Mouse (Mus musculus): ENCODE data around the gene Tpm3. TPM values are rescaled to one million over a fixed set of nuclear protein-coding genes. Genes with fewer than 3 reads are reported as not detected.
A peak's percentile ranks its signal among the peaks of the same experiment; 100 is the strongest.

Gene Tpm3
- polyA plus RNA-seq, 1 experiment, result 263 TPM

DNA sequence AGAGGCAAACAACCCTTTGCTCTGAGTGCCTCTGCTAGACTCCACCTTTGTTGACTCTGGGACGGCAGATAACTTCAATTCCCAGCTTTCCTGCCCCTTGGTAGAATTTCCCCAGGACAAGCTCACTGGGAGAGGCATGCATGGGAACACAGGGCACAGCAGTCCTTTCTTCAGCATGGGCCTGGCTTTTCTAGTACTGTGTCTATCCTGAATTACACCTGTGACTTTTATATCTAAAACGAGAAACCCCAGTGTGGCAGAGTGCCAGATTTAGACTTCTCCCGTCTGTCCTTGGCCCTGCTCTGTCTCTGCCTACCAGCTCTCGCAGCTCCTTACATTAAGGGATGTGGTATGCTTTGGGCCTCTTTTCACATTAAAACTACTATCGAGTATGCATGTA lies 10.6 kb downstream of the Tpm3 start:
- peak overlapping the region; percentile 87 for H3K4me3 ChIP-seq (replicated peaks)
- H3K36me3 ChIP-seq (replicated peaks; ENCODE audit: low read length), result peaks cover 49% of the 10 kb centered on the region

DNA sequence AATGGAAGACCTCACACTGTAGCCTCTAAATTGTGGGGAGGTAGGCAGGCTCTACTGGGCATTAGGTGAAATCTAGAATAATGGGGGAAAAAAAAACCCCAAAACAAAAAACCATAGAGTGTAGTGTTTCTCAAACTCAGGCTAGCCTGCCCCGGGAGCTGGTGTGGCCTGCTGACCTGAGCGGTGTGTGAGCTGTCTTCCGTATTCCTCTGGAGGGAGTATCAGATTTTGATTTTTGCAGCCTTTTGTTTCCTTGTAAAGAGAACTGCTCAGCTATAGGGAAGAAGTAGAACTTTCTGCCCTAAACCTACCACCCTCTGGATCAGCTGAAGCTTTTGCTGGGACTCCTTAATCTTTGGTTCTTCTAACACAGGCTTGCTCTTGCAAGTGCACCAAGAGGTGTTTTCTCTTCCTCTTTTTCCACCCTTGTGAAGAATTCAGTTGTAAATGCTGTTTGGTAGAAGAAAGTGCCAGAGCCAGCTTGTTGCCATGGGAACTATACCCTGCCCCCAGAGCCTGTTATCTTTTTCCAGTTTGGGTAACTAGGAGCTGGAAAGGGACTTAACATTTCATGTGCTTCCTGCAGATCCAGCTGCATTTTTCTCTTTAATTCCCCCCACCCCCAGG lies 11.4 kb downstream of the Tpm3 start:
- no peaks in the 10 kb centered on the region for H3K27me3 ChIP-seq (replicated peaks)
- H3K9me3 ChIP-seq, result no peaks in the 10 kb centered on the region
- peaks cover 57% of the 10 kb centered on the region for H3K36me3 ChIP-seq (replicated peaks; ENCODE audit: low read length)
- TF ChIP-seq GATA1 (IDR thresholded peaks at IDR 0.05; ENCODE audit: borderline replicate concordance, low read length), result no peak
- TF ChIP-seq FLI1 (IDR thresholded peaks at IDR 0.05; ENCODE audit: low read length), result no peak
- H3K4me1 ChIP-seq, result peaks cover 71% of the 10 kb centered on the region
- peak overlapping the region; percentile 87 for H3K4me3 ChIP-seq (replicated peaks)

More for the DNA sequence above, 10.6 kb downstream of the Tpm3 start:
- no peaks in the 10 kb centered on the region for H3K27me3 ChIP-seq (replicated peaks)
- TF ChIP-seq GATA1 (IDR thresholded peaks at IDR 0.05; ENCODE audit: borderline replicate concordance, low read length) (no peak), FLI1 (IDR thresholded peaks at IDR 0.05; ENCODE audit: low read length) (no peak)
- no peaks in the 10 kb centered on the region for H3K9me3 ChIP-seq
- peaks cover 75% of the 10 kb centered on the region for H3K4me1 ChIP-seq

DNA sequence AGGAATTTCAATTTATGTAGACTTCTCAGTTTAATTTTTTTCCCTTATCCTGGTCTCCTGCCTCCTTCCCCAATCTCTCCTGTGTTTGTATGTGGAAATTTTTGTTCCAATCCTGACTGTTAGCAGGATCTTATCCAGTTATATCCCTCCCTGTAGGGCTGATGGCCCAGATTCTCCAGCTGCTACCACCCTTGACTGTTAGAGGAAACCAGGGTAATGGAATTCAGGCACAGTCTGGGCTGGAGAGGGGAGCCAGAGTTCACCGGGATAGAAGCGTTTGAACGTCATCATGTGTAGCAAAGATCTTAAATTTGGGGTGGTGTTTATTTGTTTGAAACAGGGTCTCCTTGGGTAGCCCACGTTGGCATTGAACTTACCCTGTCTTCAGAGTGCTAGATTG lies 12.3 kb downstream of the Tpm3 start:
- peak overlapping the region; percentile 87 for H3K4me3 ChIP-seq (replicated peaks)
- peaks cover 66% of the 10 kb centered on the region for H3K36me3 ChIP-seq (replicated peaks; ENCODE audit: low read length)
- no peak for TF ChIP-seq FLI1 (IDR thresholded peaks at IDR 0.05; ENCODE audit: low read length)
- TF ChIP-seq GATA1 (IDR thresholded peaks at IDR 0.05; ENCODE audit: borderline replicate concordance, low read length), result no peak
- peaks cover 67% of the 10 kb centered on the region for H3K4me1 ChIP-seq
- no peaks in the 10 kb centered on the region for H3K9me3 ChIP-seq
- H3K27me3 ChIP-seq (replicated peaks), result no peaks in the 10 kb centered on the region

DNA sequence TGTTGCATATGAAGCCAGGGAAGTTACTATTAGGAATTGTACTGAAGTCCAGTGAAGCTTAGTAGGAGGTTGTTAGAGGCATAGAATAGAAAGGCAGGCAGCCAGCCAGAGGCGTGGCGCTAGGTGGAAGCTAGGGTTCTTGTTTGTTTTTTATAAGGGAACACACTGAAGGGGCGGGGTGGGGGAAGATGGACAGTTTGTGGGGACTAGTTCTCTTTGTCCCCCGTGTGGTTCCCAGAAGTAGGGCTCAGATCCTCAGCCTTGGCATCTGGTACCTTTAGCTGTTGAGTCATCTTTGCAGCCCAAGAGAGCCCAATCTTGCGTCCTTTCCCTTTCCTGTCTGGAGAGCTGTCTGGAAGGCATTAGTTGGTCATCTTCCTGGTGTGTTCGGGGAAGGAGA lies 12.8 kb downstream of the Tpm3 start:
- H3K36me3 ChIP-seq (replicated peaks; ENCODE audit: low read length), result peaks cover 71% of the 10 kb centered on the region
- peak overlapping the region; percentile 87 for H3K4me3 ChIP-seq (replicated peaks)
- TF ChIP-seq GATA1 (IDR thresholded peaks at IDR 0.05; ENCODE audit: borderline replicate concordance, low read length), result no peak
- TF ChIP-seq FLI1 (IDR thresholded peaks at IDR 0.05; ENCODE audit: low read length), result no peak
- peaks cover 68% of the 10 kb centered on the region for H3K4me1 ChIP-seq
- no peaks in the 10 kb centered on the region for H3K9me3 ChIP-seq
- no peaks in the 10 kb centered on the region for H3K27me3 ChIP-seq (replicated peaks)

DNA sequence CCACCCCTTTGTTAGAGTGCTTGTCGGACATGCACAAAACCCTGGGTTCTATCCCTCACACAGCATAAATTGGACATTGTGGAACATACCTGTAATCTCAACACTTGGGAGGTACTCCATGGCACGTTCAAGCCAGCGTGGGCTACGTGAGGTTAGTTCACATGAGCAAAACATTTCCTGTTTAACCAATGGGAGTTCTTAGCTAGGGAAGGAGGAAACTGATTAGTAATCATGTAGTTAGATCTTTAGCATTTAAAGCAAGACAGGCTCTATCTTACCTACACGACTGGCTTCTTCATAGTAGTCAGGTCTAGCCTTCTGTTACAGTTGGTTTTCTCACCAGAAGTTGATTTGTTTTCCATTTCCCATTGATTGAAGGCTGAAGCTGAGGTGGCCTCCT lies 13.6 kb downstream of the Tpm3 start:
- Histone ChIP-seq H3K4me3 (replicated peaks) (peak overlapping the region; percentile 87), H3K36me3 (replicated peaks; ENCODE audit: low read length) (peaks cover 79% of the 10 kb centered on the region), H3K27me3 (replicated peaks) (no peaks in the 10 kb centered on the region), H3K4me1 (peaks cover 68% of the 10 kb centered on the region), H3K9me3 (no peaks in the 10 kb centered on the region)
- no peak for TF ChIP-seq GATA1 (IDR thresholded peaks at IDR 0.05; ENCODE audit: borderline replicate concordance, low read length)

DNA sequence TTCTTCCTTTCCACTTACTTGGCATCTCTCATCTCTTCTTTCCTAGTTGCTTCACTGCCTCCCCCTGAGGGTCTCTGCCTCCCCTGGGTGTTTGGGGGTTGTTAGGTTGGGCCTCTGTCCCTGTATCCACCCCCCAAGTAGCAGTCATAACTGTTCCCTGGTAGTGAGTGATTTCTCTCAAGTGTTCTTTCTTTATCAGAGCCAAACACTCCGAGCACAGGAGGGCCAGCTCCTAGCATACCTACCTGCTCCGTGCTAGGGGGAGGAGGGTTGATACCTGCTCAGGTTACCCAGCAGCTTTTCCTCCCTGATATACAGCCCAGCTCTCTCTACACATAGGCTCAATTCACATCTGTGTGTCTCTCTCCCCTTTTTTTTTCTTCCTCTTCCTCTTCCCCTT lies 16.2 kb downstream of the Tpm3 start:
- TF ChIP-seq GATA1 (IDR thresholded peaks at IDR 0.05; ENCODE audit: borderline replicate concordance, low read length) (no peak), FLI1 (IDR thresholded peaks at IDR 0.05; ENCODE audit: low read length) (no peak)
- no peaks in the 10 kb centered on the region for H3K27me3 ChIP-seq (replicated peaks)
- H3K4me3 ChIP-seq (replicated peaks), result no peak overlapping the region
- no peaks in the 10 kb centered on the region for H3K9me3 ChIP-seq
- peaks cover 66% of the 10 kb centered on the region for H3K4me1 ChIP-seq
- H3K36me3 ChIP-seq (replicated peaks; ENCODE audit: low read length), result peaks cover 90% of the 10 kb centered on the region

DNA sequence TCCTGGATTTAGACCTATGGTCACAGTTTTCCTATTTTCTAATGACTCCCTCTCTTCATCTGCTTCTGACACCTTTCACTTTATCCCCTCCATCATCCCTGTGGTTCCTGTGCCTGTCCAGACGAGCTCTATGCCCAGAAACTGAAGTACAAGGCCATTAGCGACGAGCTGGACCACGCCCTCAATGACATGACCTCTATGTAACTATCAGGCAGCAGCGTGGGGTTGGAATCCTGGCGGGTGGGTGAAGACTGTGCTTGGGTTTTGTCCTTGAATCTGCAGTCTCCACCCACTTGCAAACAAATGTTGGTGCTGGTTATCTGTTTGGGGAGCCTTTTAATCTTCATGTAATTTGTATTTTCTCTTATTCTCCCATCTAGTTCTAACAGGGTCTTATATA lies 18.4 kb downstream of the Tpm3 start:
- peaks cover 99% of the 10 kb centered on the region for H3K36me3 ChIP-seq (replicated peaks; ENCODE audit: low read length)
- H3K27me3 ChIP-seq (replicated peaks), result no peaks in the 10 kb centered on the region
- H3K4me1 ChIP-seq, result peaks cover 57% of the 10 kb centered on the region
- no peaks in the 10 kb centered on the region for H3K9me3 ChIP-seq
- H3K4me3 ChIP-seq (replicated peaks), result no peak overlapping the region
- TF ChIP-seq GATA1 (IDR thresholded peaks at IDR 0.05; ENCODE audit: borderline replicate concordance, low read length), result no peak
- no peak for TF ChIP-seq FLI1 (IDR thresholded peaks at IDR 0.05; ENCODE audit: low read length)

DNA sequence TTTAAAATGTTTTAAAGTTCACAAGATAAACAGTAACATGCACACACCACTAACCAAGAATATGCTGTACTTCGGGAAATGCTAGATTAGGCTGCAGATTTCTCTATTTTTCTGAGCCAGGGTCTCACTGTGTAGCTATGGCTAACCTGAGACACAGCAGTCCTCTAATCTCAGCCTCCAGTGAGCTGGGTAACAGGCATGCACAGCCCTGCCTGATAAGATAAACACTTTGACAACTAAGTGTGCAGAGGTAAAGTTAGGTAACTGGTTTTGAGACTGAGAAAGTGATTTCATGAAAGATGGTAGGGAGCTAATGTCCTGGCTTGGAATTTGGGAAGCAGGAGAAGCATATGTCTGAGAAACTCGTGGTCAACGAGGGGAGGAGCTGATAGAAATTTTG lies 22.0 kb downstream of the Tpm3 start:
- Histone ChIP-seq H3K27me3 (replicated peaks) (no peaks in the 10 kb centered on the region), H3K4me1 (peaks cover 47% of the 10 kb centered on the region), H3K4me3 (replicated peaks) (no peak overlapping the region), H3K9me3 (no peaks in the 10 kb centered on the region), H3K36me3 (replicated peaks; ENCODE audit: low read length) (peaks cover 95% of the 10 kb centered on the region)
- TF ChIP-seq GATA1 (IDR thresholded peaks at IDR 0.05; ENCODE audit: borderline replicate concordance, low read length) (no peak), FLI1 (IDR thresholded peaks at IDR 0.05; ENCODE audit: low read length) (no peak)

DNA sequence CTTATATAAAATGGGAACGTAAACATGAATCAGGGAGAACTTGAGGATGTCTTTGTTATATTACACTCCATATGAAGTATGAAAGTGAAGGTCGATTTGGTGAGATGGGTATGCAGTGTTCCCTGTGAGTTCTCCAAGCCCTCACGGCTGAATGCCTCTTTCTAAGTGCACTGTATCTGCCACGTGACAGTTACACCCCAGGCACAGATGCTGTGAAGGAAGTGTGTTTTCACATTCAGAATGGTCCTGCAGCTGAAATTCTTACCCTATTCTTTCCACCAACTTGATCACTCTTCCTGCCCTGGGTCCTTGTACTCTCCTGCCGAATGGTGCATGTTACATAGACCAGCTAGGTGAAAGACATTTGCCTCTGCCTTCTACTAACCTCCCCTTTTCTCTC lies 25.5 kb downstream of the Tpm3 start:
- TF ChIP-seq FLI1 (IDR thresholded peaks at IDR 0.05; ENCODE audit: low read length) (no peak), GATA1 (IDR thresholded peaks at IDR 0.05; ENCODE audit: borderline replicate concordance, low read length) (no peak)
- Histone ChIP-seq H3K27me3 (replicated peaks) (no peaks in the 10 kb centered on the region), H3K9me3 (no peaks in the 10 kb centered on the region), H3K4me1 (peaks cover 38% of the 10 kb centered on the region), H3K4me3 (replicated peaks) (no peak overlapping the region), H3K36me3 (replicated peaks; ENCODE audit: low read length) (peaks cover 82% of the 10 kb centered on the region)

DNA sequence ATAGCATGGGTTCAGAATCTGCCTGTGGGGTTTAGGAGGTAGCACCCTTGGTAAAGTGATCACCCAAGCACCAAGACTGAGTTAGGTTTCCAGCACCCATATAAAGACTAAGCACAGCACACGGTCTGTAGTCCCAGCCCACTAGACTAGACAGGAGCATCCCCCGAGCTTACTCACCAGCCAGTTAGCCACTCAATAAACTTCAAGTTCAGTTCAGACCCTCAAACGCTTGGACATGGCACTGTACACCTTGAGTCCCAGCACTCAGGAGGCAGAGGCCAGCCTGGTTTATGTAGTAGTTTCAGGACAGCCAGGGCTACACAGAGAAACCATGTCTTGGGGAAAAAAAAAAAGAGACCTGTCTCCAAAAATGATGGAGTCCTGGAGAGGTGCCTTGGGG lies 28.6 kb downstream of the Tpm3 start:
- H3K9me3 ChIP-seq, result no peaks in the 10 kb centered on the region
- peaks cover 17% of the 10 kb centered on the region for H3K4me1 ChIP-seq
- H3K4me3 ChIP-seq (replicated peaks), result no peak overlapping the region
- no peaks in the 10 kb centered on the region for H3K27me3 ChIP-seq (replicated peaks)
- peaks cover 59% of the 10 kb centered on the region for H3K36me3 ChIP-seq (replicated peaks; ENCODE audit: low read length)
- no peak for TF ChIP-seq GATA1 (IDR thresholded peaks at IDR 0.05; ENCODE audit: borderline replicate concordance, low read length)
- TF ChIP-seq FLI1 (IDR thresholded peaks at IDR 0.05; ENCODE audit: low read length), result no peak

DNA sequence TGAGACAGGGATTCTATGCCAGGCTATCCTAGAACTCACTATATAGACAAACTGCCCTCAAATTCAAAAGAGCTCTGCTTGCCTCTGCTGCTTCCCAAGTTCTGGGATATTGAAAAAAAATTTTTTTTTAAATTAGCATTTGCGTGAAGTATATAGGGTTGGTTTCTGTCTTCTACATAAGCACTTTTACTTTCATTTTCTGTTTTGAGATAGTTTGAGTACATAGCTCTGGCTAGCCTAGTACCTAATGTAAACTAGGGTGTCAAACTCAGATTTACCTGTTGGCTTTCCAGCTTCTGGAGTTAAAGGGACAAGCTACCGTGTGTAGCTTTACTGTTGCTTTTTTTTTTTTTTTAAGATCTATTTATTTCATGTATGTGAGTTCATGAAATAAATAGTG lies 29.2 kb downstream of the Tpm3 start:
- Histone ChIP-seq H3K4me3 (replicated peaks) (no peak overlapping the region), H3K27me3 (replicated peaks) (no peaks in the 10 kb centered on the region), H3K36me3 (replicated peaks; ENCODE audit: low read length) (peaks cover 53% of the 10 kb centered on the region), H3K9me3 (no peaks in the 10 kb centered on the region), H3K4me1 (peaks cover 18% of the 10 kb centered on the region)
- TF ChIP-seq FLI1 (IDR thresholded peaks at IDR 0.05; ENCODE audit: low read length), result no peak
- no peak for TF ChIP-seq GATA1 (IDR thresholded peaks at IDR 0.05; ENCODE audit: borderline replicate concordance, low read length)

Measured in megakaryocyte, embryonic 14.5 days (primary cell).